Mouse (Mus musculus) bone marrow macrophage, adult 2 months (primary cell): ENCODE data around the gene Usp29. TPM values are rescaled to one million over a fixed set of nuclear protein-coding genes. Genes with fewer than 3 reads are reported as not detected.

Experiments used
- H3K27ac ChIP-seq: 2 replicates; pipeline ENCODE4 v1.5.1; 2012; ENCODE audit warnings: low read depth, low read length; ENCODE audit not compliant: insufficient read depth
- H3K4me1 ChIP-seq: 2 replicates; pipeline ENCODE4 v1.6.1; 2012; ENCODE audit warnings: low read length; ENCODE audit not compliant: control insufficient read depth, insufficient read depth
- H3K4me3 ChIP-seq: 2 replicates; pipeline ENCODE4 v1.5.1; 2012; ENCODE audit warnings: mild to moderate bottlenecking, low read length, moderate library complexity; ENCODE audit not compliant: insufficient read depth
- CTCF ChIP-seq: IDR thresholded peaks from 2 replicates; pipeline ENCODE4 v1.5.1; 2012; ENCODE audit warnings: low read depth, mild to moderate bottlenecking, low read length, moderate library complexity
- POLR2A ChIP-seq: IDR thresholded peaks from 2 replicates; pipeline ENCODE4 v1.6.1; 2012; ENCODE audit warnings: mild to moderate bottlenecking, low read depth, low read length, borderline replicate concordance
- polyA plus RNA-seq: library from polyadenylated mRNA; stranded (reverse); fragments of >200 nt; gene quantifications from 2 replicates; pipeline ENCODE4 v1.2.4, GENCODE M21; 2012; ENCODE audit not compliant: missing spikeins, insufficient read depth, insufficient read length

The Usp29 gene
- polyA plus RNA-seq, 1 experiment, result not detected

DNA sequence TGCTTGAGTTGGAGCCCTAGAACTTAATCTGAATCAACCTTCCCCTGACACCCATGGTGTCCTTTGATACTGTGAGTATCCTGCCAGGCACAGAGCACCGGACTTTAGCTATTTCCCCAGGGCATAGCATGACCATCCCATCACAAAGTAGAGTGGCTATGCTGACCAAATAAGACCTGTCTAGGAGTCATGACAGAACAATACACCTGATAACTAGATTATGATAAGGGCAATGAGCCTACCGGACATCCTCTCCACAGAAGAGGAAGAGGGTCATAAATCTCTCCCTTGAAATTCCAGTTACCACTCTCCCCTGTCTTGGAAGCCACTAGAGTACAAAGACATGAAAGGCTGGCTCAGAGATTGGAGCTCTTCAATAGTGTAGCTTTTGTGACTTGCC is 56.6 kb downstream of the Usp29 start:
- no peak overlapping the region for H3K27ac ChIP-seq
- no peak for TF ChIP-seq POLR2A
- no peaks in the 10 kb centered on the region for H3K4me1 ChIP-seq
- H3K4me3 ChIP-seq, result no peak overlapping the region

DNA sequence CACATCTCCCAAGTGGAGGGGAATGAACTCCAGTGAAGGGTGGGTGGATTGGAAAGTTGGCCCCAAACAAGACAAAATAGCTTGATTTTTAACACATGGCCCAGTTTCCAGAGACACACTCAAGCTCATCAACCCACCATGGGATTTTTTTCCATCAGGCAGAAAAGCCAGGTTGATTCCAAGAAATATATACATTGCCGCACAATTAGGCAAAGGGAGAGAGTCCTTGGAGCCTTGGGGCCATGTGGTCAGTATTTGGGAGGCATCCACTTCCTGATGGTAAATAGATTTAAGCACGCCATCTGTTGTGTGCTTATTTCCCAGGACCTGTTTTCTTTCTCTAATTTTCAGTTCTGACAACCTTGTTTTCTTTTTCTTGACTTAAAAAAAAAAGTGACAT is 57.7 kb downstream of the Usp29 start:
- no peak for TF ChIP-seq CTCF
- TF ChIP-seq POLR2A, result no peak
- Histone ChIP-seq H3K27ac (no peak overlapping the region), H3K4me1 (no peaks in the 10 kb centered on the region), H3K4me3 (no peak overlapping the region)

DNA sequence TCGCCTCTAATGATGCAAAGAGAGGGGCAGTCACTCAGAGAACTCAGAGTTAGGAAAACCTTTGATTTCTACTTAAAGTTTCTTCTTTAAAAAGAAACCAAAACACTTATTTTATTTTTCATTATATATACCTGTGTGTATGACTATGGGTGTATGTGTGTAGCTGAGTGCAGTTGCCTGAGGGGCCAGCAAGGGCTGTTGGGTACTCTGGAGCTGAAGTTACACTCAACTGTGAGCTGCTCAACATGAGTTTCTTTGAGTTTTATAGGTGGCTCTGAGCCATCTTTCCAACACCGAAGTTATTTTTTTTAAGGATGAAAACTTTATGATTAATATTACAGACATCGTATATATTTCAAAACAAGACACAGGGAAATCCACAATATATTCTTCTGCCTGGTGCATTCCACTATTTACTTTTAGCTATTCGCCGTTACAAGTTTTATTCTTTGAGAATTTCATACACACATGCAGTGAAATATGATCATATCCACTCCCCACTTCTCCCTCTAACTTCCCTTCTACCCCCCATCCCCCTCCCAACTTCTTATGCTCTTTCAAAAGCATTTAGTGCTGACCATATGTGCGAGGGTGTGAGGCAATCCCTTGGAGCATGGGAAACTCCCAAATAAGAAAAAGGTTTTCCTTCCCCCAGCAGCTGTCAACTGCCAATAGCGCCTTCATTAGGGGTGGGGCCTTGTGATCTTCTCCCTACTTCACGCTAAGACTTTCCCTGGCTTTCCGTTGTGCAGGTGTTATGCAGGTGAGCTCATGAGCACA is 61.1 kb downstream of the Usp29 start:
- no peak overlapping the region for H3K4me3 ChIP-seq
- no peaks in the 10 kb centered on the region for H3K4me1 ChIP-seq
- TF ChIP-seq POLR2A (no peak), CTCF (no peak)
- no peak overlapping the region for H3K27ac ChIP-seq

DNA sequence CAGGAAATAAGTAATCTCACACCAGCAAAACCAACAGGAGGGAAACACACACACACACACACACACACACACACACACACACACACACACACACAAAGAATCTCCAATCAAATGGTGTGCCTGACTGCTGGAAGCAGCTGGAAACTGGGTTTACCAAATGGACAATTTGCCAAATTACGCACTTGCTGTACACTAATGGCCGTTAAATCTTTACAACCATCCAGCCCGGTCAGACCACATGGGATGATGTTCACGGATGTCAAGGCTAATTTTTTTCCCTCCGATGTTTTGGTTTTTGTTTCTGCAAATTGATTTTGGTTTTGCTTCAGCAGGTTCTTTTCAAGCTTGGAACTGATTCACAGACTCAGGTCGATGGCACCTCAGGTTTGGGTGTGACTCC is 62.9 kb downstream of the Usp29 start:
- TF ChIP-seq CTCF (no peak), POLR2A (no peak)
- Histone ChIP-seq H3K4me1 (no peaks in the 10 kb centered on the region), H3K27ac (no peak overlapping the region), H3K4me3 (no peak overlapping the region)

DNA sequence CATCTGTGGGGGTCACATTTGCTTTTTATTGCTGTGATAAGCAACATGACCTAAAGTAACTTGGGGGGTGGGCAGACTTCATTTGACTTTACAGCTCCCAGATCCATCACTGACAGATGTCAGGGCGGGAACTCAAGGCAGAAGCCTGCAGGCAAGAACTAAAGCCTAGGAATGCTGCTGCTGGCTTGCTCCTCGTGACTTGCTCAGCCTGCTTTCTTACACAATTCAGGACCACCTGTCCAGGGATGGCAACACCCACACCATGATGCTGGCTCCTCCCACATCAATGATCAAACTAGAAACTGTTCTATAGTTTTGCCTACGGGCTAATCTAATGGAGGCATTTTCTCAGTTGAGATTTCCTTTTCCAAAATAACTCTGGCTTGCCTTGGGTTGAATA is 63.4 kb downstream of the Usp29 start:
- H3K4me3 ChIP-seq, result no peak overlapping the region
- TF ChIP-seq CTCF (no peak), POLR2A (no peak)
- H3K27ac ChIP-seq, result no peak overlapping the region
- H3K4me1 ChIP-seq, result no peaks in the 10 kb centered on the region

DNA sequence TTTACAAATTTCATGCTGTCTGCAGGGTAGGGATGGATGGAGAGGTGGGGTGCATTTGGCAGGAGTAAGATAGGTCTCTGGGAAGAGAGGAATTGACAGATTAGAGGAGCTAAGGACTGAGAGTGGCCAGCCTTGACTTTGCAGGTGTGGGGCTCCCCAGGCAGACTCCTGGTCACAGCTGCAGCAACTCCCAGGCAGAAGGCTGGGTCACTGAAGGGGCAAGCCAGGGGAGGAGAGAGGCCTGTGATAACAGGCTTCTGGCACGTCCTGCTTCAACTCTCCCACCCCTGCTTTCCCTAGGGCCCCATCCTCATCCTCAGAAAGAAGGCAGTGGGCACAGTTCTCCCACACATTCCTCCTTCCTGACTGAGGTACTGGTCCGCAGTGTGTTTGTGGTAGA is 67.0 kb downstream of the Usp29 start:
- Histone ChIP-seq H3K4me1 (no peaks in the 10 kb centered on the region), H3K27ac (no peak overlapping the region), H3K4me3 (no peak overlapping the region)
- TF ChIP-seq POLR2A (no peak), CTCF (no peak)

DNA sequence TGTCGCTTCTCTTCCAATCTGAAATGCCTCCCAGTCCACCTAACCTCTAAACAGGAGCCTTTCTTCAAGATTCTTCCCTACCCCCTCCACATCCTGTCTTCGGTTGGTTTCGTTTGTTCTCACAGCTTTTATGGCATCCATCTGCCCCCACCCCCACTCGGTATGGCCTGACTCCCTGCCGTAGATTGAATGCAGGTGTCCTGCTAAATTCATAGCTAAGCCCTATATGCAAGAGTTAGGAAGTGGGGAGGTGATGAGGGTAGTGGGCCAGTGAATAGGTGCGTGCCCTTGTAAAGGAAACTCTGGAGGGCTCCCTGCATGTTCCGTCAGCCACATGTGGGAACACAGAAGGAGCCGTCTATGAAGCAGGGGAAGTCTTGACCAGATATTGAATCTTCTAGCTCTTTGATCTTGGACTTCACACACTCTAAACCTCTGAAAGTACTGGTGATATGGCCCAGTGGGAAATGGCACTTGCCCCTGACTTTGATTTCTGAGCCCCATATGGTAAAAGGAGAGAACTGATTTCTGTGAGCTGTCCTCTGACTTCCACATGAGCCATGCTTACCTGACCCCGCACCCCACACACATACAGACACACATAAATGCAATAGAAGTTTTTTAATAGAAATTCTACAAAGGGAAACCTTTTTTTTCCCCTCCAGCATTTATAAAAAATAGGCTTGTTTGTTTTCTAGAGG is 68.9 kb downstream of the Usp29 start:
- no peaks in the 10 kb centered on the region for H3K4me1 ChIP-seq
- no peak for TF ChIP-seq CTCF
- no peak for TF ChIP-seq POLR2A
- no peak overlapping the region for H3K4me3 ChIP-seq
- H3K27ac ChIP-seq, result no peak overlapping the region

DNA sequence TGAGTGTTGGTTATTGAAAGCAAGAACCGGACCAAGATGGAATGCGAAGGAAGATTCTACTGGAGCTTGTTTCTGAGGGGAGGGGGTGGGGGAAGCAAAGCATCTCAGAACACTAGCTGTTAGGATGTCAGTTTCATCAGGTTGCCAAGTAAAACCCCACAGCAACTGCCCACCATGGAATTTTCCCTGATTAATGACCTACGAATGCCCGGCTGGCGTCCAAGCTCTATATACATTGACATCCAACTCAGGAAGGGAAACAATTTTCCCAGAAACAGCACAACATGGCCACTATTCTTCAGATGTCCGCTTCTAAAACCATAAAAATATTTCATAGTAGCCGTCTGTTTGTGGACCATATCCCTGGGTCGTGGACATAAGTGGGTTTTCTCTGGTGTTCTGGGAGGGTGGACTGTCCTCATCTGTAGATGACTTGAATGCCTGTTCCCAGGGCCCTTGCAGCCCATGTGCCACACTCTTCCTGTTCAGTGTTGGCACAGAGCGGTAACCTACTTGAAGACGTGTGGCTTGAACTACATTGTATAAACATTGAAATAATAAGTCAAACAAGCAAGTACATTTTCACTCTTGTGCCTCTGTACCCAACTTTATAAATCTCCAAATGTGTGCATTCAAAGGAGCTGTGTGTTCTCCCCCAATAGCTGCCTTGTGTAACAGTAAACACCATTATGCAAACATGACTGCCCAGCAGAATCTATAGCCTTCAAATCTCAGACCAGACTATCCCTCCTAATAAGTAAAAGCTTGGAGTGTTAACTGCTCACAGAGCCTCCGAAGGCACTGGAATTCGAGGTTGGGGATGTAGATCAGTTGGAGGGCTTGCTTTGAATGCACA is 70.4 kb downstream of the Usp29 start:
- Histone ChIP-seq H3K27ac (no peak overlapping the region), H3K4me3 (no peak overlapping the region), H3K4me1 (no peaks in the 10 kb centered on the region)
- TF ChIP-seq CTCF (no peak), POLR2A (no peak)

DNA sequence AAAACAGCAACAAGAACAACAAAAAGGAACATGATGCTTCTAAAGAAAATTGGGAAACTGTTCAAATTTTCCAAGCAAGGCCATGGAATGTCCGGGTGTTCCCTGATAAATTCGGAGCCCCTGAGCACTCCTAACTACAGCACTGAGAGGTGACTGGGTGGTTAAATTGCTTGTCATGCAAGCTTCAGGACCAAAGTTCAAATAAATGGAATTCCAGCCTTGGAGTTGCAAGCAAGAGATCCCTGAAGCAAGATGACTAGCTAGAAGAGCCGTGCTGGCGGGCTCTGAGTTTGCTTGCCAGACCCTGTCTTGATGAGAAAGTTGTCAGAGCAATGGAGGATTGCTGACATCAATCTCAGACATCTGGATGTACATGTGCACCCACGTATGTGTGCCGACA is 71.3 kb downstream of the Usp29 start:
- Histone ChIP-seq H3K27ac (no peak overlapping the region), H3K4me1 (no peaks in the 10 kb centered on the region), H3K4me3 (no peak overlapping the region)
- TF ChIP-seq CTCF (no peak), POLR2A (no peak)
